Mouse (Mus musculus): ENCODE results near the gene Pcdh19.
"Not testable (repeated sequence)": the region's sequence is repeated elsewhere in the genome, so short reads cannot be mapped to it uniquely, and the experiment has no call there.

Pcdh19 gene

GRCm38 (mm10) chrX:133688840-133689239 lies at the start of gene Pcdh19:
TSS of gene Pcdh19 (minus strand) at chrX:133688987.
- DNase-seq (ENCODE audit: low read depth, low spot score) = peak; percentile 62

- no peak for DNase-seq (ENCODE audit: low read depth, low spot score)
These were observed 47.1 kb upstream of the Pcdh19 start for GRCm38 (mm10) chrX:133735871-133736270.

DNA sequence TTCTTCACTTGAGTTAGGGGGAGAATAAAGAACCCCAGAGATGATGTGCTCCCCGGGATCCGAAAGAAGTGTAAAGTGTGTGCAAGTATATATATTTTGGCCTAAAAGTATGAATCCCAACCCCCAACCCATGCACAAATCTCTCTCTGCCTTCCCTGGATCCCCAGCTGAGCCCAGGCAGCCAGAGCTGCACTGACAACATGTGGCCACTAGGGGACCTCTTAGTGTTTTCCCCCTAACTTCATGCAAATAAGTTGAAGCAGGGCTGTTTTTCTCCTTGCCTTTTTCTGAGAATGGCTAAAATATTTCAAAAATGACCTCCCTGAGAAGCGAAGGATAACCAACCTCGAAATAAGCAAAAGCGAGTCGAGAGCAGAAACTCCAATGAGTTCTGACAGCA lies 46.2 kb upstream of the Pcdh19 start:
- DNase-seq (ENCODE audit: low read depth, low spot score) = peak; percentile 5

DNA sequence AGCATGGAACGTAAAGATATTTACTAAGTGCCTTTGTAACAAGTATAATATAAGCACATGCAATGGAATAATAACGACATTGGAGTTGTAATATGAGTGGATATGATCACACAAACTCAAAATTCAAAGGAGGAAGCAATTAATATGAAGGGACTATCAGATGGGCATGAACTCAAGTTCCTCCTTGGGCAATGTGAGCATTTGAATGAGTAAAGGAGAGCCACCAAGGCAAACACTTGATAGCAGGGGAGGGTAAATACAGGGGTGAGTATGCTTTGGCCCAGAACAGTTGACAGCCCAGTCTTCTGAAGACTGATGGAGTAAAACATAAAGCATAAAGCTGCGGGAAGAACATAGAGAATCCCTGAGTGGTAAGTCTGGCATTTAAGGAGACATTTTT lies 32.7 kb upstream of the Pcdh19 start:
- DNase-seq (ENCODE audit: low read depth, low spot score) = no peak

- no peak for DNase-seq (ENCODE audit: low read depth, low spot score)
These were observed 21.8 kb upstream of the Pcdh19 start for GRCm38 (mm10) chrX:133710621-133711020.

DNA sequence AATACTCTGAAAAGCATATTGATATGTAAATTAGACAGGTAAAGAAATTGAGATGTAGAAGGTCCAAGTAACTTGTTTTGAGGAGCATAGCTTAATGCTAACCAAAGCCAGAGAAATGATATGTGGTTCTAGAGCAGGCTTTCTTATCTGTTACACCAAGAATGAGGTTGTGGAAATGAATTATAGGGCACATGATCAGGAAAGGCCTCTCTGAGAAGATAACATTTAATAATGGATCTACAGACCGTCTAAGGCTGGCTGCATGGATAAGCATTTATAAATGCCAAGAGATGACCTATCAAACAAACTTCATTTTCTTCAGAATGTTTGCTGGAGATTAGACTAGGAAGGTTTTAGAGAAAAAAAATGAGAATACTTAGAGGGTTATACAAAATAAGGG lies 14.1 kb upstream of the Pcdh19 start:
- DNase-seq (ENCODE audit: low read depth, low spot score) = no peak

DNA sequence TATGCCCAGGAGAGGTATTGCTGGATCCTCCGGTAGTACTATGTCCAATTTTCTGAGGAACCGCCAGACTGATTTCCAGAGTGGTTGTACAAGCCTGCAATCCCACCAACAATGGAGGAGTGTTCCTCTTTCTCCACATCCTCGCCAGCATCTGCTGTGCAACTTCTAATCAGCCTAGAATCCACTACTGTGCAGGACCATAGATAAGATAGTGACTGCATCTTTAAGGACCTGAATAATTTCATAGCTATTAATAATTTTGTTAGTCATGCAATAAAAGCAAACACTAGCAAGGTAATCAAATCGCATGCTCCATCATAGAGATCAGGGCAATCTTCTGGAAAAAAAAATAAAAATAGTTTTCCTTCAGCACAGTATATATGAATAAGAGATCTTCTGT lies 9.1 kb upstream of the Pcdh19 start:
- DNase-seq (ENCODE audit: low read depth, low spot score) = not testable (repeated sequence)

DNA sequence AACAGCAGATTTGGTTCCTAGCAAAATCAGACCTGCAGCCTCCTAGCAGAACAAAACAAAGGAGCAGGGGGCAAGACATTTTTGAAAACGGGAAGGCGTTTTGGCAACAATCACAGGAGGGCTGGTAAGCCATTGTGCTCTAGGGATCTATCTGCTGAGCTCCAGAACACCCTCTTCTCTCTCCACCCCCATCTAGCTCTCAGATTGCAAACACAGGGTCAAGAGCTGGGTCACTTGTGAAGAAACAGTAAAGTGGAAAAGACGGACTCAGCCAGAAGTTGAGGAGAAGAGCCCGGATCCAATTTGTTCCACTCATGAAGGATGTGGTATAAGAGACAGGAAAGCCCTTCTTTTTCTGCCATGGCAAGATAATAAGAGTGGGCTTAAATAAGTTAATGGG lies 7.7 kb upstream of the Pcdh19 start:
- DNase-seq (ENCODE audit: low read depth, low spot score) = no peak

DNA sequence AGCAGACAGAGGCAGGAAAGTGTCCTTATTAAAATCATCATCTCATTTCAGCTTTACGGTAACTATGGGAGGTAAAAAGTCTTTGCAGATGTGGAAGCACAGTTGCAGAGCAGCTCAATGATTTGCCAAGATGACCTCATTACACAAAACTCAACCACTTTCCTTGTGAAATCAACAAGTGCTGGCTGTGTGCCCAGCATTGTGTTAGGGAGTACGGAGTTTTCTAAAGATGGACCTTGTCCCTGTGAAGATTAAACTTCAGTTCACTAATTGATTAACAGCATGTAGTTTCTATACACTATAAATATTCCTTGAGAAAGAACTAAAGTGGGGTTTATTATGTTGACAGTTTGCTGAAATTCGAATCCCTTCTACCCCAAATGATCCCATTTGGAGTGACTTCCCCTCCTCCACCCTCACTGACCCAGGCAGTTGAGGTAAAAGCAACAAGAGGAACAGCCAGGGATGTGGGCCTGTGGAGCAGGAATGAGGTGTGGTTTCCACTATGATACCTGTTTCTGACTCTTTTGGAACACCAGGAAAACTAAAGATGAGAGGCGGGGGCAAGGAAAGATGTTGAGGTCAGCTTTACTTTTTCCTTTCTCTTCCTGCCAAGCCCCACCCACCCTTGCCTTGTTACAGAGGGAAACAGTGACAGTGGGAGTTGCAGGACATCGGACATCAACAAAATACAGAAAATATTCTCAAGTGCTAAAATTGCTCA lies 4.4 kb upstream of the Pcdh19 start:
- no peak for DNase-seq (ENCODE audit: low read depth, low spot score)

DNA sequence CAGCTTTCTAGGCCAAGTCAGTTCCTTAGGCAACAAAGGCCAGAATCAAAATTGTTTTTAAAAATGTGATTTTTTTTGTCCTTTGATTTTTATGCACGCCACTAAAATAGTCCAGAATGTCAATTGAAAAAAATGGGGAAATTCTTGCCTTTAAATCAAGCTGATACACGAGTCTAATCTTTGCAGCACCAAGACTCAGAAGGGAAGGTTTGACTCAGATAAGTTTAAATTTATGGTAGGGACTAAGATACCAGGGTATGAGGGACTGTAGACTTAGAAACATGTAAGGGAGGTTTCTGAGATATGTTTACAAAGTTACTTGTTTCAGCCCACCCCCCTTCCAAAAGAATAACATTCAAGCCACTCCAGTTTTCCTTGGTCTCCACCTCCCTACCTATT lies 3.6 kb upstream of the Pcdh19 start:
- DNase-seq (ENCODE audit: low read depth, low spot score) = no peak

DNA sequence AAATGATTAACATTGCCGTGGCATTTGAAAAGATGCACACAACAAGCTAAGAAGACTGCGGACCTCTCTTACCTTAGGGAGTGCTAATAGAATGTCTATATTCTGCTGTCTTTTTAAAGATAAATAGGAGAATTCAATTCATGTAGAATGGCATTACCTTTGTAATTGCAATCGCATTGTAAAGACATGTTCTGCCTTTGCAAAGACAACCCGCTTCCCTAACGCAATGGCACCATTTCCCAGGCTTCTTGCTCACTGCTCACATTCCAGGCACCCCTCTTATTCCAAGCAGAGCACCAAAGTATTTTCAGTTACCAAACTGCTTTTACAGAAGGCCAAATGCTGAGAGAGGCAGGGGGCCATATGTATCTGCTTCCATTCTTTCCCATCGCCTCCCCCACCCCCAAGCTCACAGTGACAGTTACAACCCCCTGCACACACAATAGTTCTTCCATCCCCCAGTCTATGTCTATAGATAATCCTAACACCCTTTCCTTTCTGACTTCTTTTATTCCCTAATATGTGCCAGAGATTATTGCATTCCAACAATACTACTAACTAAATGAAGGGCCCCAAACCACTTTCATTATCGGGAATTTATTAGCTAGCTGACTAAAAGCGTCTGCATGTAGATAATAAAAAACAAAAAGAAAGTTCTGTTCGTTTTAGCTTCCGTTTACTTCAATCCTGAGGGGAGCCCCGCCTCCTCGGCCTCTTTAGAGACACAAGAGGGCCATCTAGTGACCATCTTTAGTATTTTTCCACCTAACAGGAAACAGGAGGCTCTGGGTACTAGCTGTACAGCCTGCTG lies 3.0 kb upstream of the Pcdh19 start:
- DNase-seq (ENCODE audit: low read depth, low spot score) = no peak

DNA sequence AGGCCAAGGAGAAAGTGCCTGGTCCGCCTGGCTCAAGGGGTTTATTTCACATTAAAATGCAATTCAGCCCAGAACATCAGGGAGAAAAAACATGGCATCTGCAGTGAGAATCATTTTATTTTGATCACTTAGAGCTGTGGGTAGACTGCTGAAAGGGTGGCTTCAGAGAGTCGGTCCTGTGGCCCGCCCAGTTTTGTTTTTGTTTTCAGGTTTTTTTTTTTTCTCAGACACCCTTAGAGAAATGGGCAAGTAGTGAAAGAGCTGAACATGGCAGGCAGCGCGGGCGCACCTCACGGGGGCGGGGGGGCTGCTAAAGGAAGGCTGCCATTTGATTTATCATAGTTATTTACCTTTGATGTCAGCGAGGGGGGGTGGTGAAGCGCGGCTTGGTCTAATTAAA lies 2.0 kb upstream of the Pcdh19 start:
- no peak for DNase-seq (ENCODE audit: low read depth, low spot score)

GRCm38 (mm10) chrX:133689576-133690250 lies 926 bp upstream of the Pcdh19 start:
- no peak for DNase-seq (ENCODE audit: low read depth, low spot score)

DNA sequence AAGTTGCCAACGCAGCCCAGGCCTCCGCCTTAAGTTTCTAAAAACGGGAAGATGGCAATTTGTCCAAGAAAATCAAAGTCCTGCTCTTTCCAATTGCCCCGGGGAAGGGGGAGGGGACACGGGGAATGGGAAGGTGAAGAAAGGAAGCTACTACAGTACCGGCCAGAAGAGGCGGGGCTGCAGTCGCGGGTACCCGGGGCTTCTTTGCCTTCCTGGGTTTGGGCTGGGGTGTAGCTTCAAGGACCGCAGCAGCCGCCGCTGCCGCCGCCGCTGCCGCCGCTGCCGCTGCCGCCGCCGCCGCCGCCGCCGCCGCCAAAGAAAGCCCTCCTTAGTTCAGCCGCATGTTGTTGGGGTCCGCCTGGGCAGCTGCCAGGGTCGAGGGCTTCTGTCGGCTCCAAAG lies 631 bp downstream of the Pcdh19 start:
- DNase-seq (ENCODE audit: low read depth, low spot score) = no peak

DNA sequence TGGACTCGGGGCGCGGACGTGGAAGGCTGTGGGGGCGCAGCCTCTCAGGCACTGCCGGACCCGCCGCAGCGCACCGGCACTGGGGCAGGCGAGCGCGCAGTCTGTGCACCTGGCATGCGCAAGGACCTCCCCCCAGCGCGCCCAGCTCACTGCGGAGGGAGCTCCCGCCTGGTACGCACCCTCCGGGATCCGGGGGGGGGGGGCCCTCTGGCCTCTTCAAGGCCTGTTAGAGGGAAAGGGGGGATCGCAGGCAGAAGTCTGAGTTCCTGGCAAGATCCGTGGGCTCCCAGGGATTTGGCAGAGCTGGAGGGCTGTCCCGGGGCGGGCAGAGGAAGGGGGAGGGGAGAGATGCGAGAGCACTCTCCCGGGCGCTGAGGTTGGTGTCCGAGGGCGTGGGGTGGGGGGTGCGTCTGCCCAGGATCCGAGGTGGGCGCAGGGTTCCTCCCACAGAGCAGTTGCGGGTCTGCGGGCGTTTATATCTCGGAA lies 1.1 kb downstream of the Pcdh19 start:
- DNase-seq (ENCODE audit: low read depth, low spot score) = no peak

- DNase-seq (ENCODE audit: low read depth, low spot score) = no peak
These were observed 2.1 kb downstream of the Pcdh19 start for GRCm38 (mm10) chrX:133686533-133687311.

DNA sequence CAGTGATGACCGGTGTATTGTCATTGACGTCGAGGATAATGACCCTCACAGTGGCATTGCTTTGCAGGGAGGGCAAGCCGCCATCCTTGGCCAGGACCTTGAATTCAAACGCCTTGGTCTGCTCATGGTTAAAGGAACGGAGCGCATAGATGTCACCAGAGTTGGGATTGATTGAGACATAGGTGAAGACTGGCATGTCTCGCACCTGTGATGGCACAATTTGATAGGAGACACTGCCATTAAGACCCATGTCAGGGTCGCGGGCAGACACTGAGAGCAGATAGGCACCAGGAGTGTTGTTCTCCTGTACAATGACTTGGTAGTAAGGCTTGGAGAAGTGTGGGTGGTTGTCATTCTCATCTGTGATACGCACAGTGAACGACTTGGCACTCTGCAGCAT lies 3.2 kb downstream of the Pcdh19 start:
- no peak for DNase-seq (ENCODE audit: low read depth, low spot score)

DNA sequence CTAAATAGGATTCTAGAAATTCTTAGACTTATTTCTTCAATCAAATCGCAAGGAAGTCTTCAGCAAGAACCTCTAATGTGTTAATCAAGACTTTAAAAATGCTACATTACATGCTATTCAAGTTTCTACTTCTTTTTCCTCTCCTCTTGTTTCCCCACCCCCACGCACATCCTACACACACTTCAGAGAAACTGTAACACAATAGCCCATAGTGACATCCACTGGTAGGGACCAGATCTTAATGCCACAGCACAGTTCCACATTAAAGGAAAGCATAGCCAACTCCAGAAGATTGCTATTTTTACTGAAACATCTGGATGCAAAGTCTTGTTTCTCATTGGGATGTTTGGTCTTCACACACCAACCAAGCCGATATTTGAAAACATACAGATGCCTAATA lies 4.8 kb downstream of the Pcdh19 start:
- DNase-seq (ENCODE audit: low read depth, low spot score) = no peak

GRCm38 (mm10) chrX:133675121-133675520 lies 13.7 kb downstream of the Pcdh19 start:
- no peak for DNase-seq (ENCODE audit: low read depth, low spot score)

DNA sequence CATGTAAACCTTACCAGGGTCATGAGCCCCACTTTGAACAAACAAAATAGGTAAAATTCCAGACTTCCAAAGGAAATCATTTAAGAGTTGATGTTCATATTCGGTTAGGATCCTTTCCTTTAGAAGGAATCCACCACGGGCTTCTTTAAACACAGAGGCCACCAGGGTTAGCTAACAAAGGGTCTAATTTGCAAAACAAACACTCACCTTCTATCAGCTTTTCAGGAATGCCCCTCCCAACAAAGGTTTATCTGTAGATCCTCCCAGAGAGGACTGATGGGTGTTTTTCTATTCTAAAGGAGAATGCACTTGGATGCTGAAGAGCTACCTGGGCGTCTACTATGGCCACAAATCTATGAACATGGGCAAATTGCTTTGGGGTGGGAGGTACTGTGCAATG lies 15.0 kb downstream of the Pcdh19 start:
- DNase-seq (ENCODE audit: low read depth, low spot score) = no peak

DNA sequence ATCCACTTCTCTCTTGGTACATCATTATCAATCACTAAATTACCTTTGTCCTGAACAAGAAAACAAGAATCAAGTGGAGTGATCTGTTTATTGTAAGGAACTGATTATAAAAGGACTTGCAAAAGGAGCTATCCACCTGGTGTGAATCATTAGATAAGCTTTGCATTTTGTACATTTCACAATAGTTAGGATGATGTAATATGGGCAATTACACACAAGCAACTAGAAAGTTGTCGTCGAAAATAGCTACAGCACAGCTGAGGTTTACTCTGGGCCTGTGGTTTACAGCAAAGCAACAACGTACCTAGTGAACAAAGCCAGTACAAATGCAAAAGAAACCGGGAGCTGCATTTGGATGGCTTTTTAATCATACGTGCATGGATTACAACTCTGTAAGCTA lies 28.7 kb downstream of the Pcdh19 start:
- DNase-seq (ENCODE audit: low read depth, low spot score) = no peak

Data from embryo, embryonic 11.5 days (tissue).